Mouse (Mus musculus) E14TG2a.4 (cell line): ENCODE measurements around the gene Ano1.

Source experiments
- H3K27me3 ChIP-seq: 2 replicates; pipeline ENCODE4 v1.6.1; 2014; ENCODE audit warnings: low read length, control low read depth; ENCODE audit not compliant: insufficient read depth
- H3K36me3 ChIP-seq: 2 replicates; pipeline ENCODE4 v1.6.1; 2014; ENCODE audit warnings: low read length, control low read depth; ENCODE audit not compliant: insufficient read depth
- H3K4me1 ChIP-seq: replicated peaks from 2 replicates; pipeline ENCODE4 v1.6.1; 2014; ENCODE audit warnings: low read depth, low read length, control low read depth
- H3K4me3 ChIP-seq: replicated peaks from 2 replicates; pipeline ENCODE4 v1.5.1; 2014; ENCODE audit warnings: mild to moderate bottlenecking, low read length
- H3K9me3 ChIP-seq: 2 replicates; pipeline ENCODE4 v1.6.1; 2014; ENCODE audit warnings: low read length, control low read depth
- CTCF ChIP-seq: conservative IDR thresholded peaks from 2 replicates; pipeline ENCODE4 v1.5.1; 2014; ENCODE audit warnings: low read length
- NANOG ChIP-seq: IDR thresholded peaks from 2 replicates; pipeline ENCODE4 v1.6.1; 2014; ENCODE audit warnings: borderline replicate concordance, low read length, mixed read lengths
- POU5F1 ChIP-seq: IDR thresholded peaks from 2 replicates; pipeline ENCODE4 v1.6.1; 2014; ENCODE audit warnings: low read length, borderline replicate concordance

Gene Ano1

DNA sequence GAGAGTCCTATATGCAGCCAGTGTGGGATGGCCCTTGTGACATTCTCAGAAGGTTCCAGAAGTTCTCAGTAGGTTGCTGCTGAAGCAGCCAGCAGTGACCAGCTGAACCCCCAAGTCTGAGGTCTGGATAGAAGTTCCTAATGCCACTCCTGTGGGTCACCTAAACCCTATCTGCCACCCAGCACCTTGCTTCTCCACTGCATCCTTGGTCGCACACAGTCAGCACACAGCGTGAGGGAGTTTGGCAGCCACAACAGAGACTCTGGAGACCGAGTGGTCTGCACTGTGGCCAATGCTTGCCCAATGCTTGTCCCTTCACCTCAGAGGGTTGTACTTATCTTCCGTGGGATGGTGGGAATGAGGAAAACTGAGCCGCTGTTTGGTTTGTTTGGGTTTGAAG is 35.7 kb upstream of the Ano1 start:
- H3K9me3 ChIP-seq = no peaks in the 10 kb centered on the region

DNA sequence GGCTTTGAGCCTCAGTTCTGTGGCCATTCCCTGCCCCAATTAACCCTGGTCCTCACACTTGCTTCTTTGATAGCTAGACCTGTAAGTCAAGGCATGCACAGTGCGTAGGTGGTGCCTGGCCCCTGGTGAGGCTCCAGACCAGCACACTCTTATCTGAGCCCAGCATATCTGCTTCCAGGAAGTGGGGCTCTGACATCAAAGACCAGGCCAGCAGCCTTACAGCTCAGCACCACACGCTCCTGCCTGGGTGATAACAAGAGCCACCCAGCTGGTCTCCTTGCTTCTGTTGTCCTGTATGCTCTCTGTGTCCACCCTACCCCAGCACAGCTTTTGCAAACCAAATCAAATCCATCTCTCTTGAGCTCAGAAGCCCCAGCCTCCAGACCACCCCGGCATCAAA is 34.8 kb upstream of the Ano1 start:
- Histone ChIP-seq H3K4me1 (peaks cover 12% of the 10 kb centered on the region; the same call in 1 of the 2 replicates), H3K9me3 (no peaks in the 10 kb centered on the region), H3K36me3 (no peaks in the 10 kb centered on the region), H3K27me3 (peaks cover 37% of the 10 kb centered on the region), H3K4me3 (no peak overlapping the region)
- no peak for TF ChIP-seq NANOG

More for the DNA sequence above, 35.7 kb upstream of the Ano1 start:
- Histone ChIP-seq H3K4me3 (no peak overlapping the region), H3K27me3 (peaks cover 37% of the 10 kb centered on the region), H3K4me1 (peaks cover 12% of the 10 kb centered on the region; the same call in 1 of the 2 replicates), H3K36me3 (no peaks in the 10 kb centered on the region)
- TF ChIP-seq CTCF (no peak), NANOG (no peak), POU5F1 (no peak)

DNA sequence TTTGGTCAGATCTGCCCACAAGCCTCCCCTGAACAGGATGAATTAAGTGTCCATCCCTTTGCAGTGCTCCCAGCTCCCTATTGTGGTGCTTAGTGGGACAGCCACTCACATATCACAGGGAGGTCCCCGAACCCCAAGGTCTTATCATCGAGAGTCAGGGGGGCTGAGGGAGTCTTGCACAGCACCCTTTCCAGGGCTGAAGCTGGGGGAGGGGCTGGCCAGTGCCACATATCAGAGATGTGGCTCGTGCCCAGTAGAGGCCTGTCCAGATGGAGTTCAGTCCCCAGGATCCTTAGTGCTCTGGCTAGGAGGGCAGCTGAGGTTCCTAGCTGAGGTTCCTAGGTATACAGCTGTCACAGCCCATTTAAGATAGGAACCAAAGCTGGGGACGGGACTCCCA is 32.4 kb upstream of the Ano1 start:
- TF ChIP-seq NANOG (no peak), CTCF (no peak), POU5F1 (no peak)

DNA sequence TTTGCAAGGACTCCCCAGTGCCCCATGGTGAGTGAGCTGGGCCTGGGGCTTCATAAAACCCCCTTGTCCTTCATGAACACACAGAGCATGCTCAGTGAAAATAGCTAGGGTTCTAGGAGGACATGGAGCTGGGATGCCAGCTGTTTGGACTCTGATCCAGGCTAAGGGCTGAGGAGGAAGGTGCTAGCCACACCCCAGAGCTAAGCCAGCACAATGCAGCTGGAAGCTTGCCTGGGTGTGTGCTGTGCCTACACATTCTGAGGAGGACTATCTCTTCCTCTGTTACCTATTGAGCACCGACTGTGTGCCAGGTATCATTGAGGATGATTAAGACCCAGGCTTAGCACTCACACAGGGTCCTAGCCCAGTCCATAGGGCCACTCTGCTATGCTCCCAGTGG is 30.6 kb upstream of the Ano1 start:
- TF ChIP-seq NANOG = no peak
- TF ChIP-seq CTCF = no peak
- TF ChIP-seq POU5F1 = no peak
- H3K27me3 ChIP-seq = peaks cover 30% of the 10 kb centered on the region

More for the DNA sequence above, 32.4 kb upstream of the Ano1 start:
- H3K36me3 ChIP-seq = no peaks in the 10 kb centered on the region
- H3K9me3 ChIP-seq = no peaks in the 10 kb centered on the region
- no peak overlapping the region for H3K4me3 ChIP-seq
- peaks cover 5% of the 10 kb centered on the region; the same call in 1 of the 2 replicates for H3K4me1 ChIP-seq
- peaks cover 44% of the 10 kb centered on the region for H3K27me3 ChIP-seq

DNA sequence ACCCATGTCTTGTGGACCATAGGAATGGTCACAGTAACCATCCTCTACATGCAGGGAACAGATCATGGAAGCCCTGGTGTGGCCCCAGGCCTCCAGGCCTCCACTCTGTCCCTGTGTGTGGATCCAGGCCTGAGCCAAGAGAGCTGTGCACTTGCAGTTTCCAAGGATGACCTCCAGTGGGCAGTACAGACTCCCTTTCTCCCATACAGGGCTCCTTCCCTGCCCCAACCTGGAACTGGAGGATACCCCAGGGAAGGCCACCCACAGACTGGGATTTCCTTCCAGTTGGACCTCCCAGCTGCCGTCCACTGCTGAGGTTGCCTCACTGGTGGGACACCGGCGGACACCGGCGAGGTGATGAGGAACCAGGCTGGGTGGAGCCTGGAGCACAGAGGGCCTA is 29.6 kb upstream of the Ano1 start:
- no peak for TF ChIP-seq NANOG
- TF ChIP-seq CTCF = peak; percentile 94
- Histone ChIP-seq H3K36me3 (no peaks in the 10 kb centered on the region), H3K4me1 (peaks cover 5% of the 10 kb centered on the region; the same call in 1 of the 2 replicates)

More for the DNA sequence above, 30.6 kb upstream of the Ano1 start:
- Histone ChIP-seq H3K36me3 (no peaks in the 10 kb centered on the region), H3K4me1 (peaks cover 5% of the 10 kb centered on the region; the same call in 1 of the 2 replicates), H3K9me3 (no peaks in the 10 kb centered on the region), H3K4me3 (no peak overlapping the region)

DNA sequence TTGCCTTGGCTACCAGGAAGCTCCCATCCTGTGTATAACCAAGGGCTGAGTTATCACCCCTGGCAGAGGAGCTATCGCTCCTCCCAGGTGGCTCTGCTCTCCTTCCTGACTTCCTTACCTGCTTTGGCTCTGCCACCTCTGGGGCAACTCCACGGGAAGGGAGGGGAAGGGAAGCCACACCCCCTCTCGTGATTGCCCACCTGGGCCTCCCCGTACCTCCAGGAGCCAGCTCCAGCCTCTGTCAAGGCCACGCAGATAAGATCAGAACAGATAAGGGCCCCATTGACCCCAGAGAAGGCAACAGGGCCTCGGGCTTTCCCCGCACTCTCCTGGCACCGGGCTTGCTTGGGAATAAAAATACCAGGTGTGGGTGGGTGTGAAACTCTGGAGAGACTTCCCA is 28.4 kb upstream of the Ano1 start:
- H3K36me3 ChIP-seq = no peaks in the 10 kb centered on the region
- TF ChIP-seq CTCF (no peak), POU5F1 (no peak), NANOG (no peak)
- H3K27me3 ChIP-seq = peaks cover 33% of the 10 kb centered on the region
- H3K9me3 ChIP-seq = no peaks in the 10 kb centered on the region
- H3K4me3 ChIP-seq = no peak overlapping the region
- peaks cover 14% of the 10 kb centered on the region for H3K4me1 ChIP-seq

More for the DNA sequence above, 29.6 kb upstream of the Ano1 start:
- Histone ChIP-seq H3K9me3 (no peaks in the 10 kb centered on the region), H3K4me3 (0 out of 2 replicates have a peak overlapping the region, but pooled peaks have one; percentile 21), H3K27me3 (peaks cover 28% of the 10 kb centered on the region)

DNA sequence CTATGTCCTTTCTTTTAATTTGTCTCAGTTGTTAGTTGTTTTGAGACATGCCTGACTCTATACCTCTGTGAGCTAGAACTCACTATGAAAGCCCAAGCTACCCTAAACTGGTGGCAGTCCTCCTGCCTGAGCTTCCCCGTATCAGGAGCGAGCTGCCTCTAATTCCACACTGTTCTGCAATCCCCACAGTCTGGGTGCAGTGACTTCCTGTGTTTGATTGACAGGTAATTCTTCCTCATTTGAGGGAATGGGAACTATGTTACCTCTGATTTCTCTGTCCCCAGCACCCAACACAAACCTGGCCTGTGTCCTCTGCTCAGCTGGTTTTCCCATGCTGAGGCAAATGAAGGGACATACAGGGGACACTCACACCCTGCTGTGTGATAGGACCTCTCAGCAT is 27.9 kb upstream of the Ano1 start:
- H3K27me3 ChIP-seq = peaks cover 36% of the 10 kb centered on the region
- no peak overlapping the region for H3K4me3 ChIP-seq
- H3K36me3 ChIP-seq = no peaks in the 10 kb centered on the region
- peaks cover 18% of the 10 kb centered on the region for H3K4me1 ChIP-seq
- no peaks in the 10 kb centered on the region for H3K9me3 ChIP-seq
- TF ChIP-seq NANOG = no peak
- no peak for TF ChIP-seq CTCF
- no peak for TF ChIP-seq POU5F1

DNA sequence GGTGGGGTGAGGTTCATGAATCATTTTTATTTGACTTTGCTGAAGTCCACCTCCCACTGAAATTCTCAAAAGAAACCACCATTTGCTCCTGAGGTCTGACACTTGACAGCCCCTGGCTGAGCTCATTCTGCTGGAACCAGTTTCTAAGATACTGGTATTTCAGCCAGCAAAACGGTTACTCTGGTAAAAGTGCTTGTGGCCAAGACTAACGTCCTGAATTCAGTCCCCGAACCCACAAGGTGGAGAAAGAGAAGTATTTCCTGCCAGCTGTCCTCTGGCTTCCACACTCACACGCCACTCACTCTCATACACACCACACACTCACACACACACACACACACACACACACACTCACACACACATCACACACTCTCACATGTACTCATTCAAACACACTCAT is 26.0 kb upstream of the Ano1 start:
- Histone ChIP-seq H3K4me1 (peaks cover 18% of the 10 kb centered on the region), H3K4me3 (no peak overlapping the region), H3K9me3 (no peaks in the 10 kb centered on the region), H3K36me3 (no peaks in the 10 kb centered on the region), H3K27me3 (peaks cover 34% of the 10 kb centered on the region)
- TF ChIP-seq POU5F1 = no peak
- TF ChIP-seq NANOG = no peak
- no peak for TF ChIP-seq CTCF

DNA sequence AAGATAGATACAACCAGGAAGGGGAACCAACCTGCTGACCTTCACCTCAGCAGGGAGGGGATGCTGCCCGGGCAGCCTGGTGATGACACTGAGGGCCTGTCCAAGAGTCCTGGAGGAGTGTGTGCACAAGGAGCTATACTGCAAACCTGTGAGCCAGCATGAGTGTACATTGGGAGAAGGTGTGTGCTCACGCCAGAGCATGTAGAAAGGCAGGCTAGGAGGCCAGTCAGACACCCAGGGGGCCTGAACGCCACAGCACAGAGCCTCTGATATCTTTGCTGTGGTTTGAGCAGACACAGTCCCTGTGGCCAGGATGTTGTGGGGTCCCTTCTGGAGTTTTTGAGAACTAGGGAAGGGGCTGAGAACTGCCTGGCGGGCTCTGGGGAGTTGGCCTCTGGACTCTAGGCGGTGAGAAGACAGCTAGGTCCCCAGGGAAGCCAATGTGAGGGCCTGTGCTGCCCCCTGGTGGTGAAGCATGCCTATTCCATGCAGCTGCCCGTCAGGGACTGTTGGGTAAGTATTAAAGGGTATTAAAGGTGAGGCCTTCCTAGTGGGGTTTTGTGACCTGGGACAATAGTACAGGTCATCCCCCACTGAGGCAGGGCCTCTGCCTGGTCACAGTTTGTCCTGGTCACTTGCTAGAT is 24.2 kb upstream of the Ano1 start:
- H3K4me1 ChIP-seq = peaks cover 12% of the 10 kb centered on the region
- TF ChIP-seq POU5F1 (no peak), CTCF (peak; percentile 87), NANOG (no peak)

More for the DNA sequence above, 24.2 kb upstream of the Ano1 start:
- Histone ChIP-seq H3K27me3 (peaks cover 38% of the 10 kb centered on the region), H3K9me3 (no peaks in the 10 kb centered on the region), H3K4me3 (no peak overlapping the region), H3K36me3 (no peaks in the 10 kb centered on the region)
